Mouse (Mus musculus): ENCODE results near the gene Tnfrsf19. TPM values are rescaled to one million over a fixed set of nuclear protein-coding genes. Genes with fewer than 3 reads are reported as not detected.

Tnfrsf19 gene
- total RNA-seq, 2 experiments from 2014 or later = 0.89 to 1.7 TPM

DNA sequence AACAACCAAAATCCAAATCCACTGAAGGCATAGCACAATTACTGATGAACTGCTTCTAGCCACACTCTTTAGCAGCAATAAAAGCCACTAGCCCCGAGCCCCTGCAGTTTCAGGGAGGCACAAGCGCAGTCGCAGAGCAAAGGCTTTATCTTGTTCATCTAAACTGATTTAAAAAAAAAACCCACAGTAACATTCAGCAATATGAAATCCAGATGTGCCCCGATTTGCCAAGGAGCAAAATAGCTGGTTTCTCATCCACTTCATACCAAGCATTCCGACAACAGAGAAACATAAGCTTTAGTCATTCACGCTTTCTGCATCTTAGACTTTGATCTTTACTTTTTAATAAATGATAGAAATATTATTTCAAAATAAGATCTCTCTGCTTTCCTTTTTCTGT, 68.2 kb downstream of the Tnfrsf19 start:
- ATAC-seq (replicated peaks; ENCODE audit: low FRiP score, low TSS enrichment, poor library complexity, severe bottlenecking) = no peak

DNA sequence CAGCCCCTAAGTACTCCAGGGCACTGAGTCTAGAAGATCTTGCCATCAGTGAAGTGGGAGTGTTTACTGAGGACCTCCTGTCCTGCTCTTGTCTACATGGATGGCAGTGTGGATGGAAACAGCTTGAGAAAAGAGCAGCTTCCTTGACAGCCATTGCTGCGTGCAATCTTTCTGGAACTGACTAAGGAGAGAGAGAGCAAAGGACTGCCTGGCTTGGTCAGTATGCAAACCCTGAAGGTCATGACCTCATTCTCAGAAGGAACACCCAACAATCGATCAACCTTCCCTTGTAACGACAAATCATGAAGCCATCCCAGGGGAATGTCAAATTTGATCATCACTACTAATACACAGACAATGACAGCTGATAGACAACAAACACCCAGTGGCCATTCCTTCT, 70.1 kb downstream of the Tnfrsf19 start:
- no peak for ATAC-seq (replicated peaks; ENCODE audit: low FRiP score, low TSS enrichment, poor library complexity, severe bottlenecking)

DNA sequence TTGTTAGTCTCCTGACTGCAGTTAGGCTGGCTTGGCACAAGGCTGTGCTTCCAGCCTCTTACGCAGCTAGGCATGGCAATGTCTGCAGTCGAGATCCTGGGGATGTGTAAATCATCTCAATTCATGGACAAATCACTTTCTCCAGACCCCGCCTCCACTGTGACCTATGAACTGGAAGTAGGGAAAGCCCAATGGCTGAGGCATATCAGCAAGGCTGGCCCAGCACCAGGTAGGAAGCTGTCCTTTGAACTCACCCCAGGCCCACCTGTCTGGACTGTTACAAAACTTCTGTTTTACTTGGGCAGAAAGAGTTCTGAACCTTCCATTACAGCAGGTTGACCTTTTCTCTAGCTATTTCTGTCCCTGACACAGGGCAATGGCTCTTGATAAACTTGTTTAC, 70.6 kb downstream of the Tnfrsf19 start:
- no peak for ATAC-seq (replicated peaks; ENCODE audit: low FRiP score, low TSS enrichment, poor library complexity, severe bottlenecking)

DNA sequence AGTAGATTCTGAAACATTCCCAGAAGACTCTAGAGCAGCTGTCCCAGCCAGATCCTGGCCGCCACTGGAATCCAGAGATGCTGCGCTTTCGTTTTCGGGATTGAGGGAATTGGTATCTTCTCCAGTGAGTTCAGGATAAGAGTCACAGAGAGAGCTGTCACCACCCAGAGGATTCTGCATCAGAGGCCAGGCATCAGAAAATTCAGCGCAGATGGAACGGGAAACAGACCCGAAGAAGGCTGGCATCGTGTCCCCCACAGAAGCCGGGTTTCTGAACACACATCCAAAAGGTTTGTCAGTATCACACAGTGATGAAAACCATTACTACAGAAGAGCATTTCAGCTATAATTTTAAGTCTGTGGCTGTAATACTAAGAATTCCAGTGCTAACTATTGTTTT, 75.3 kb downstream of the Tnfrsf19 start:
- no peak for ATAC-seq (replicated peaks; ENCODE audit: low FRiP score, low TSS enrichment, poor library complexity, severe bottlenecking)

DNA sequence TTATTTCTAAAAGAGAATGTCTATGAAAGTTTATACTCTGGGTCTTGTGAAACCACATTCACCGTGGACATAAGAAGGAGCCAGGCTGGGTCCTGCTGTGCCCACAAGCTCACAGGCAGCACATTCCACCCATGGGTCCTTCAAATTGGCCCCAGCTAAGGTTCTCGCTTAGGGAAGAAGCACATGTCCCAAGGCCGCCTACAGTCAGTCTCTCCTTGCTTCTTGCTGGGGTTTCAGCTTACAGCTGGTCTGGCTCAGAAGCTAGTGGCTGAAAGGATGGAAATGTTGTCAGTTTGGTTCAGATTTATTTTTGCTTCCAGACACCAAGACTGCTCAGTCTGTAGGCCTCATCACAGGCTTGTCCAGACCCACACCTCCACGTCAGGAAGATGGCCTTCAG, 80.2 kb downstream of the Tnfrsf19 start:
- ATAC-seq (replicated peaks; ENCODE audit: low FRiP score, low TSS enrichment, poor library complexity, severe bottlenecking) = no peak

DNA sequence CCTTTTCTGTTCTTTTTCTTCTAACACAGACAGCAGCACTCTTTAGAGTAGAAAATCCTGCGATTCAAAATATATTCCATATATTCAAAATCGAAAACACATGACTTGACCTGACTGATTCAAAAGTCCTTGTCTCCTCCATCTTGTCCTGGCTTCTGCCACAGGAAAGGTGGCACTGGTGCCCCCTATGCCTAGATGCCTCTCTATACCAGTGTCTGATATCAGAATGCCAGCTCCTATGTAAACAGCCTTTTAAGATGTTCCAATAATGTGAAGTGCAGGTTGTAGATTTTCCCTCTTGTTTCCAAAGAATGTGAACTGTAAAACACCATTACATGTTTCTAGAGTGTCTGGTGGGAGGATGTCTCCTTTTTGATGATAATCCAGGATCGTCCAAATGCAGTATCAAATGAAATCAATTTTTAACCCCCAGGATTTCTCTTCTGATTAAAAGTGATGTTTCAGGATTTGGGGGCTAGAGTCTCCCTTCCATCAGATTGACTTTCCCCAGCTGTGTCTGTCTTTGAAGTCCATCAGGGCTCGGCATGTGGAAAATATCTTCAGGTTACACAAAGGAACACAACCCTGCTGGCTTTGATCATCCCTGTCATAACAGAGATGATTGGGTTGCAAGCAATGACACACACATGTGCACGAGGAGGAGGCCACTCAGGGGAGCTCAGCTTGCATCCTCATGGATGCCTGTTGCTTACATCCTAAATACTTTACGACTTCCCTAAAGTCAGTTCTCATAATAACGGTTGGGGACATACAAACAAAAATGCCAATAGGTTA, 82.1 kb downstream of the Tnfrsf19 start:
- ATAC-seq (replicated peaks; ENCODE audit: low FRiP score, low TSS enrichment, poor library complexity, severe bottlenecking) = no peak

DNA sequence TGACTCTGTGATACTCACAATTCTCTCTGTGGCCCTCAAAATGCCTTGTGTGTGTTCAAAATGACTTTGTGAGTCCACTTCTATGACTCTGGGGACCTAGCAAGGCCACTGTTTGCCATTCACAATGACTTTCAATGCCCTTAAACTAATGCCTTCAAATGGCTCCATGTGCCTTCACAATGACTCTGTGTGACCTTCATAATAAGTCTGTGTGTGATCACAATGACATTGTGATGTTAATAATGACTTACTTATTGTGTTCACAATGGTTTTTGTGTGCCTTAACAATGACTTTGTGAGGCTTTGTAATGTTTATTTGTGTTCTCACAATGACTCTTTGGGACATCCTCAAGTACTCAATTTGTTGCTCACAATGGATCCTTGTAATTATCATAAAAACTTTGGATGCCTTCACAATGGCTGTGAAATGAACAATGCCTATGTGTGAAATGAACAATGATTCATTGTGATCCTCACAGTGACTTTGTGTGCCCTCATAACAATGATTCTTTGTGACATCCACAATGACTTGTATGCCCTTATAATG, 88.6 kb downstream of the Tnfrsf19 start:
- ATAC-seq (replicated peaks; ENCODE audit: low FRiP score, low TSS enrichment, poor library complexity, severe bottlenecking) = no peak

DNA sequence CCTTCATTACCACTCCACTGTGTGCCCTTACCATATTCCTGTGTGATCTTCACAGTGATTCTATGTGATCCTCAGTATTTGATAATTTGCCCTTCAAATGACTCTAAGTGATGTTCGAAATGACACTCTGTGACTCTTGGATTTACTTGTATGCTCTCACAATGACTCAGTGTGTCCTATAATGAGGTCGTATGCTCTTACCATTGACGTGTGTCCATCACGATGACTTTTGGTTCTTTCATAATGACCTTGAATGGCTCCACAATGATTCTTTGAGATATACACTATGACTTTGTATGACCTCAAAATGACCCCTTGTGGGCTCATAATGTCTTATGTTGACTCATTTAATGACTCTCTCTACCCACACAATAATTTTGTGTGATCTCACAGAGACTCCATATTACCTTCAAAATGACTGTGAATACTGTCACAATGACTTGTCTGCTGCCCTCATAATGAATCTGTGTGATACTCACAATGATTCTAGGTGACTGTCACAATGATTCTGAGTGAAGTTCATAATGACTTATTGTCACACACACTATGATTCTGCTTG, 108.7 kb downstream of the Tnfrsf19 start:
- ATAC-seq (replicated peaks; ENCODE audit: low FRiP score, low TSS enrichment, poor library complexity, severe bottlenecking) = no peak

DNA sequence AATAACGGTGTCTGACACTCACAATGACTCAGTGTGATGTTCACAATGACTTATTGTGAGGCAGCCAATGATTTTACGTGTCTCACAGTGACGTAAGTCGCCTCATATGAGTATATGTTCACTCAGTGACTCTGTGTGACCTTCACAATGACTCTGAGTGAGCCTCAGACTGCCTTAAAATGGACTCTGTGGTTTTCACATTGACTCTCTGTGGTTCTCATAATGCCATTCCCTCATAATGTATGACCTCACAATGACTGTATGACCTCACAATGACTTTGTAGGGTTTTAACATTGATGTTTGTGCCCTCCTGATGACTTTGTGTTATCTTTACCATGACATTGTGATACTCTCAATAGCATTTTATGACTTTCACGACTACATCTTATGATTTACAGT, 110.6 kb downstream of the Tnfrsf19 start:
- ATAC-seq (replicated peaks; ENCODE audit: low FRiP score, low TSS enrichment, poor library complexity, severe bottlenecking) = no peak

DNA sequence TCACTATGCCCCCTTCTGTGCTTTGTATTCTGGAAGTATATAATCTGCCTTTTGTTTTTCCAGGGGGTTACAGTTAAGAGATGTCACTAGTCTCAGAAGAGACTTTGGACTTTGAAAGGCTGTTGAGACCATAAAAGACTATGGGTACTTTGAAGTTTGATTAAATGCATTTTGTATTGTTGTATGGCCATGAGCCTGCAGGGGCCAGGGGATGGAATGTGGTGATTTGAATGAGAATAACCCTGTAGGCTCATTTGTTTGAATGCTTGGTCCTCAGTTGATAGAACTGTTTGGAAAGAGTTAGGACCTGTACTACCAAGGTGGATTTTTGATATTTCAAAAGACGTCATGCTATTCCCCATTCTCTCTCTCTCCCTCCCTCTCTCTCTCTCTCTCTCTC, 120.3 kb downstream of the Tnfrsf19 start:
- ATAC-seq (replicated peaks; ENCODE audit: low FRiP score, low TSS enrichment, poor library complexity, severe bottlenecking) = no peak

DNA sequence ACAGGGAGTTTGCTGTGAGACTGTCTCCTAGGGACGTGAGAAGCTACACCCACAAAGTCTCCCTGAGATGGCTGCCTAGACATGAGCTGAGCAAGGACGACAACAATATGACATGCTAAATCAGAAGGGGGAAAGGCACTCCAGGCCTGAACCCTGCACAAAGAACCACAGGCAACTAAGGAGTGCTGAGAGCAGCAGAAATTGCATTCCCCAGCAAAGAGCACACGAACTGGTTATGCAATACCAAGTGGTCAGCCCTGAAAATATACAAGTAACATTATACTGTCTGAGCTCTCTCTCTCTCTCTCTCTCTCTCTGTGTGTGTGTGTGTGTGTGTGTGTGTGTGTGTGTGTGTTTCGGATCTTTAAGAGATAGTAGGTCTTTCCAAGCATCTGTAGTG, 129.6 kb downstream of the Tnfrsf19 start:
- ATAC-seq (replicated peaks; ENCODE audit: low FRiP score, low TSS enrichment, poor library complexity, severe bottlenecking) = no peak

Other genes with a start within 250 kb of the Tnfrsf19 start
- 26.9 and 28.2 TPM in 2 replicates for gene Sacs, start 92.0 kb upstream of the Tnfrsf19 start, total RNA-seq (2014; fragmentation: Nextera tagmentation)
- gene Sacs, start 92.0 kb upstream of the Tnfrsf19 start, total RNA-seq (2017) = 27.3 and 34.7 TPM in 2 replicates
- not detected in 2 replicates for gene Sgcg, start 212.0 kb upstream of the Tnfrsf19 start, total RNA-seq (2014; fragmentation: Nextera tagmentation)
- gene Sgcg, start 212.0 kb upstream of the Tnfrsf19 start, total RNA-seq (2017) = not detected in 2 replicates

Data from megakaryocyte-erythroid progenitor cell, adult 5-6 weeks (primary cell).